Mouse (Mus musculus) right cerebral cortex, adult 2 months (tissue): ENCODE measurements at regions not wholly inside any gene's neighbourhood (a gene's known extent, or its start where the extent isn't known, plus 50 kb on each side); places are given as distances from the start of the nearest gene placed in this dataset.
A peak's percentile ranks its signal among the peaks of the same experiment; 100 is the strongest.

Experiments
- DNase-seq, 2 experiments: peaks; one replicate each; pipeline ENCODE4 v3.0.0; 2021 to 2022; ENCODE audit warnings: low spot score in 2 of 2

DNA sequence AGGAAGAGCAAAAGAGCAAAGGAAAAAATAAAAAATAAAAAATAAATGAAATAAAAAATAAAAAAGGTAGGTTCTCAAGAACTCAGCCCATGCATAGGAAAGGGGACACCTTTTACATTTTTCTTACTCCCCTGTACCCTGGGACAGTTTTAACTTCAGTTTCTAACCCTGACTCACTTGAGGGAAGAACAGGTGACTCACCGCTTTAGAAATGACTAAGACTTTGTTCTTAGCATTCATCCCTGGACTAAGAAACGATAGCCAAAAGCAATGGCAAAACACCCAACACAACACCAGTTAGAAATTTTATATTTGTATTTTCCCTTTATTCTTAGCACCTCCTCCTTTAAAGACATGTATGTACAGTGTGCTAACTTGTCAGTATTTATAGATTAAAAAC lies 161.5 kb upstream of the Samsn1 start:
- no peak for DNase-seq

GRCm38 (mm10) chr16:76183105-76183504 lies 161.0 kb upstream of the Samsn1 start:
- no peak for DNase-seq

DNA sequence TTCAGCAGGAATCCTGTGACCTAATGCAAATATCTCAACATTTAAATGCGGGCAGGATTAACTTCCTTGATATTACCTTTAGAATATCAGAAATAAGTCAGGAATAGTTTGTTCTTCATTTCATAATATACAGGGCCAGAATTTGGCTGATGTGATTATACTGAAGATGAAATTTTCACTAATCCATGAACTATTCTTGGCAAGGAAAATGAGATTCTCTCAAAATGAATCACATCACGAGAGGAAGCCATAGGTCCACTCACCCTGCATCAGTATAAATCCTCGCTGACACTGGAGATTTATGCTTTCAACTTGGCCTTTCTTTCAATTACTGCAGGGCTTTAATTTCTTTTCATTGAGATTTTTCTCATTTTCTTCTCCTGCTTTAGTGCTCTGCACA lies 159.5 kb upstream of the Samsn1 start:
- DNase-seq: no peak

- DNase-seq: no peak
Measured at GRCm38 (mm10) chr16:76167651-76168050, 145.6 kb upstream of the Samsn1 start.

DNA sequence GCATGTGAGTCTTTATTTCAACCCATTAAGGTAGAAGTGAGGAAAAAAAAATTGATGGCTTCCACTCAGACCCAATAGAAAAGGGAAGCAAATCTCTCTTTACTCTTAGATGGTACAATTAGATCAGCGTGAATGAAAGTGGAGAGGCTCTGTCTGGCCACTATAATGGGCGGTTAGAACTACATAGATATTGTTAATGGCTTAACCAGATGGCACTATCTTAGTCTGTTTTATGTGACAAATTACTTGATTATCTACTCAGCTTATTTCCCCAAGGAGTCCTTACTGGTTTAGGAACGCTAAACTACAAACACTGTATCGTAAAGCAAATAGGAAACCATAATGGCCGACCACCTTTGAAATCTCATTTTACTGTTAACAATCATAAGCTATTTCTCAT lies 138.8 kb upstream of the Samsn1 start:
- DNase-seq: no peak

DNA sequence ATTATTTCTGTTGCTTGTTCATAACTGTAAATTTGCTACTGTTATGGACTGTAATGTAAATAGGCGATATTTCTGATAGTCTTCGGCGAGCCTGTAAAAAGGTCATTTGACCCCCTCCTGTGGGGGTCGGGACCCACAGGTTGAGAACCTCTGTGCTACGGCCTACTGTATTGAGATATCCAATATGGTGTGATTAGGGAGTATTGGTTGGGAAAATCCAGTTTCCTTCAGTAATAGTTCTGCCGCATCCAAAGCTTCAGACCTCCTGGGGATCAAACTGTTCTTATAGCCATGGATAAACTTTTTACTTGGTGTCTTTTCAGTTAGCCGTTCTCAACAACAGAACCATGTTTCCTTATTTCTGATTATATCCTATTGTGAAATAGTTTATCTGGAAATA lies 136.5 kb upstream of the Samsn1 start:
- DNase-seq: no peak

DNA sequence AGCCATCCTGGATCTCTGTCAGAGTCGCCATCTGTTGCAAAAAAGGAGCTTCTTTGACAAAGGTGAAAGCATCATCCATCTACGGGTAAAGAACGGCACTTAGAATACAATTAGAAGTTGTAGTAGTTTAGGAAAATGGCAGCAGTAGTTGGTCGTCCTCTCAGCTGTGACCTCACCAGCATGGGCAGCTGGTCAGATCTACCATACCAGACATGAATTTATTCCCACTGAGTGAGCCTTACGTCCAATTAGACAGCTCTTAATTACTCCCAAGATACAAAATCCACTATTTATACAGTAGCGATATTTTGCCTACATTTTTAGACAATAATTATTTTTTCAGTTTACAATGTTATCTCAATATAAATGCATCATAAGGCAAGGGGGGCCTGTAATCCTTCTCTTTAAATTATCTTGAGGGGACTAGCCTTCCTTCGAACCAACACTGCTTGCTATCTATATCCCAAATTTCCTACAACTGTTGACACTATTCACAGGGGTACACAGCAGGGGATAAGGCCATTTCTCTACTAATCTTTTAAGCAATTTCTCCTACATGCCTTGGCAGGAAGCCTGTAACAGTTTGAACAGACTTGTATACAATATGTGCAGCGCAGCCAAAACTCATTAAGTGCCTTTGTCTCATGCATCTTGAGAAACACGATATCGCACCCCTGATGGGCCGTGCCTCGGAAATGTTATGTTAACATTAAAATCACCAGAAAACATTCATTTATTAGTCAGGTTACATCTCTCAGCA lies 131.9 kb upstream of the Samsn1 start:
- DNase-seq: no peak

DNA sequence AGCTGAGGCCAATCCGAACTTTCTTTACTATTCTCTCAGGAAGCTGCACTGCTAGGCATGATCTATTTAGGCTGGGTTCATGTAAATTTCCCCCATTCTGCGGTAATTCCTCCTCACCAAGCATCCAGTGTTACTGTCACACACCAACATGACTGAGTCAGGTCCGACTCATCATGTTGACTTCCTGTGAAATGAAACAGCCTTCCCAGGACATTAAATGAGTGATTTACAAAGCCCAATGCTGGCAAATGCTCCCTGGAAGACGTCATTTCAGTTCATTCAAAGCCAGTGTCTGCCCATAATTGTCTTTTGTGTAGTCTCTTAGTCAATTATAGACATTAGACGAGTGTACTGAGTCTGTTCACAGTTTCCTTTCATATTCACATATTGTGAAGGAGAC lies 127.5 kb upstream of the Samsn1 start:
- DNase-seq: no peak

- no peak for DNase-seq
Measured at GRCm38 (mm10) chr16:76133892-76134291, 111.8 kb upstream of the Samsn1 start.

DNA sequence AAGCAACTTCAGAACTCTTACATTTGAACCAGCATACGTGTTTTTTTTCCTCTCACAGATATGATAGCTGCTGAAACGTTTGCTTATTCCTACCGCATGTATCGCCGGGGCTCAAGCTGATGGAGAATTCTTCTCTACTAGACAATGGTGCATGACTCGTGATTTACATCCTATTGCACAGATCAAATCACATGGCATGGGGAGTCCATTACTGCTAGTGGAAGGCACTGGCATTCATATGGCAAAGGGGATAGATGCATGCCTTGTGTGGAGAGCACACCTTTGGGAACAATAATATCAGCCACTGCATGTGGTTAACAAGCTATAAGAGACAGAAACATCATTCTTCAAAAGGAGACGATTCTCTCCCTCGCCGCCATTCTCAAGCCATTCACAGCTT lies 108.4 kb upstream of the Samsn1 start:
- DNase-seq: no peak

DNA sequence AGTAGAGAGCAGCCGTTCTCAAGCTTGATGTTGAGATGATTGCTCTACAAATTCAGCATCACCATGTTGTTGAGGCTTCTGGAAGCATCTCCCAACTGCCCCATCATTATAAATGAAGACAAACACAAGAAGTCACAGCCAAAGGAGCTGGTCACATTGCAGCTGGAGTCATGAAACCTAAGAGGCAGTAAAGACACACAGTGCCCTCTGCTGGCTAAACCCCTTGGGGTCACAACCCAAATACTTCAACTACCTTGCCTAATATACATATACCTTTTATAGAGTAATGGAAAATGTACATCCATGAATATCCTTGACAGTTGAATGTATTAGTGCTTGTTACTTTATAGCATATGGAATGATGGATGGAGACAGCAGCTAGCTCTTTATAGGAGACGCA lies 107.9 kb upstream of the Samsn1 start:
- DNase-seq: peak in 1 of 2 experiments; percentile 10

GRCm38 (mm10) chr16:76123021-76123384 lies 100.9 kb upstream of the Samsn1 start:
- no peak for DNase-seq

GRCm38 (mm10) chr16:76122172-76123020 lies 100.3 kb upstream of the Samsn1 start:
- no peak for DNase-seq

DNA sequence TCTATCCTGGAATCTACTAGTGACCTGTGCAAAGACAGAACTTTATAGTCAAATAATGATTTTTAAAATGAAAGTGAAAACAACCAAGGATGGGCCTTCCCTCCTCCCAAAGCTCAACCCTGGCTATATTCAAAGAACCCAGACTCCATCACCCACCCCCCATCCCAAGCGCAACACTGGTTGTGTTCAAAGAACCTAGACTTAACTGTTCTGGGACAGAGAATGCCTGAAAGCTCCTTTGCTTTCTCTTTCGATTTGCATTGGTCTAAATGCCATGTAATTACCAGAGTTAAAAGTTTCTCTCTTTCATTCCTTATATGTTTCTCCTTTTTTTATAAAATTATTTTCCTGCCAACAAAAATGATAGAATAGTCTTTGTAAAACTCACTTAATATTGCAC lies 98.6 kb upstream of the Samsn1 start:
- no peak for DNase-seq

- no peak for DNase-seq
Measured at GRCm38 (mm10) chr16:76110383-76110782, 88.3 kb upstream of the Samsn1 start.

- DNase-seq: no peak
Measured at GRCm38 (mm10) chr16:76108464-76108863, 86.4 kb upstream of the Samsn1 start.

GRCm38 (mm10) chr16:76104673-76105072 lies 82.6 kb upstream of the Samsn1 start:
- DNase-seq: no peak

- no peak for DNase-seq
Measured at GRCm38 (mm10) chr16:76101773-76102172, 79.7 kb upstream of the Samsn1 start.

DNA sequence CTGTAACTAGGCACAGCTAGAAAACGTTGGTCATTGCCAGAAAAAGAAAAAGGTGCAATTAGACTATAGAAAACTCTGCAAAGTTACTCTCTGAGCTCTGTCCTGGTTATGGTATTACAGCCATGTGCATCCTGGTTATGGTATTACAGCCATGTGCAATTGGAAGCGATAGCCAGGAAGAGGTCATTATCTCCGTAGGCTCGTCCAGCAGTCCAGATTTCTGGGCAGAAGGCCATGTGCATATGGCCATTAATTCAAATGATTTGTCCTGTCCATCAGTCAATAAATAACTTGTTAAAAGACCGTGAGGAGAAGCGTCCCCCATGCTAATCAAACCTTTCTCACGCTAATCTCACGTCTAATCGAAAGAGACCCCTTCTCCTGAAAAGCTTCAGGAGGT lies 75.7 kb upstream of the Samsn1 start:
- DNase-seq: no peak

- no peak for DNase-seq
Measured at GRCm38 (mm10) chr16:76096363-76096762, 74.3 kb upstream of the Samsn1 start.

DNA sequence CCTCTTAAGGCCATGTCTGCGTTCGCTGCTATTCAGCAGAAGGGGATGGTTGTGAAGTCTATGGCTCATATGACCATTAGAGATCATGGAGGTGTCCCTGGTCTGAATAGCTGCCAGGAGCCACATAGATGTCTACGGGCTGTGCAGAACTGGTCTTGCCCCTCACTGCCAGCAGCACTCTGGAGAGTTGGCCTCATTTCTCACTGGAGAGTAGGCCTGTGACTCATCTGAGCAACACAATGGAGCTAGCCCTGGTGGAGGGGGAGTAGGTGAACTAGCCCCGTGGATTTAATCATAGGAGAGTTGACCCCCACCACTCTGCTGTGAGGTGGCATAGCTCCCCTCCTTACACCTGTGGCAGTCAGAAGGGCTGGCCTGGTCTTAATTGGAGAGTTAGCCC lies 63.3 kb upstream of the Samsn1 start:
- no peak for DNase-seq

DNA sequence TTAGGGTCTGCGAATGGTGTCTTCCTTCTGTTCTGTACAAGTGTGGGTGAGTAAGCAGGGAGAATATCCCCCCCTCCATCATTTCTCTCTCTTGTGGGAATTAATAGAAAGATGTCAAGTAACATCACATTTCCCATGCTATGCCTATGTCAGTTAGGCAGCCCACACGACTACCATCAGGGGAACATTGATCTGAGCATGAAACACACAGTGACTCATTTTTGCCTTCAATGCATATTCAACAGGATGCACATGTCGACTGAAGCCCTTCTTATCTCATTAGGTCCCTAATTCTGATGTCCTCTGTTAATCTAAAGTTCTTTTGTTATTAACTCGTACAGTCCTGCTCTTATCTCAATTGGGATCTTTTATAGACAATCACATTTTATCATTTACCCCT lies 60.4 kb upstream of the Samsn1 start:
- no peak for DNase-seq

GRCm38 (mm10) chr16:76079761-76080502 lies 57.9 kb upstream of the Samsn1 start:
- DNase-seq: no peak
